Mouse (Mus musculus) retina, postnatal 7 days (tissue): Measurements from ENCODE around the gene Eif3i.
A peak's percentile ranks its signal among the peaks of the same experiment; 100 is the strongest.

Experiments used
- DNase-seq: peaks from one replicate; pipeline ENCODE4 v3.0.0-alpha.2; 2012; ENCODE audit warnings: low read depth, low spot score

Gene Eif3i

DNA sequence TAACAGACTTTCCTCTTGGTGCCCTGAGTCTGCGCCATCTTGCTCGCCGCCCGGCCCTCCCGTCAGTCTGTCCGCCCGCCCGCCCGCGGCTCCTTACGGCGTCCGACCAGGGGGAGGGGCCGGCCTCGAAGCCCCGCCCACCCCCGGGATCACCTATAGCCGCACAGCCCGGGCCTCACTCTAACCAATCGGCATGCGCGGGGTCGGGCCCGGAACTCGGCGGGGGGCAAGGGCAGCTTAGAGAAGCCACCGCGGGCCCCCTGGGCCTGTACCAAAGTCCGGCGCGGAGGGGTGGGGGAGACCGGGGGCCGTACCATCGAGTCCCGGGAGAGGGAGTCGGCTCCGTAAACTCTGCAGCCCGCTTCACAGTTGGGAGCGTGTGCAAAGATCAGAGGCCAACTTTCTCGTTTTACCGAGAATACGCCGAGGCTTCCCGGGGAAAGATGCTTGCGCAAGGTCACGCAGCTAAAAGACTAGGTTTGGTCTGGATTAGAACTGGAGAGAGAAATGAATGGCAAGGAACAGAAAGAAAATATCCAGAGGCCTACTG lies 57.8 kb downstream of the Eif3i start, which contains the start of gene Hdac1:
TSS of gene Hdac1 (minus strand) at position 122 of the 550 bp plus-strand sequence.
- peak; percentile 97 for DNase-seq
